Mouse (Mus musculus): ENCODE results near the gene Slc18b1.

The Slc18b1 gene

GRCm38 (mm10) chr10:23804665-23805064 lies 7.9 kb downstream of the Slc18b1 start:
- intact Hi-C loops (cut with DNase I) = no loop called here

- intact Hi-C loops (cut with DNase I) = no loop called here
These were observed 9.4 kb downstream of the Slc18b1 start for GRCm38 (mm10) chr10:23806201-23806600.

GRCm38 (mm10) chr10:23811635-23812437 lies 15.1 kb downstream of the Slc18b1 start:
- intact Hi-C loops (cut with DNase I) = loop anchor here (5.0 to 10.0 kb wide), 3 partner anchors 270 to 483 kb away; no protein-coding TSS in a partner anchor

GRCm38 (mm10) chr10:23812438-23812759 lies 15.6 kb downstream of the Slc18b1 start:
- intact Hi-C loops (cut with DNase I) = loop anchor here (5.0 to 10.0 kb wide), 3 partner anchors 270 to 482 kb away; no protein-coding TSS in a partner anchor

GRCm38 (mm10) chr10:23812852-23813766 lies 16.3 kb downstream of the Slc18b1 start:
- intact Hi-C loops (cut with DNase I) = loop anchor here (5.0 to 10.0 kb wide), 3 partner anchors 269 to 482 kb away; no protein-coding TSS in a partner anchor

GRCm38 (mm10) chr10:23815168-23815567 lies 18.4 kb downstream of the Slc18b1 start:
- intact Hi-C loops (cut with DNase I) = loop anchor here (2.0 to 10.0 kb wide), 2 partner anchors 164 to 480 kb away; no protein-coding TSS in a partner anchor

GRCm38 (mm10) chr10:23816241-23816640 lies 19.5 kb downstream of the Slc18b1 start:
- intact Hi-C loops (cut with DNase I) = loop anchor here (10.0 kb wide), 1 partner anchor 479 kb away; no protein-coding TSS in a partner anchor

- intact Hi-C loops (cut with DNase I) = no loop called here
These were observed 29.7 kb downstream of the Slc18b1 start for GRCm38 (mm10) chr10:23826516-23826915.

- intact Hi-C loops (cut with DNase I) = no loop called here
These were observed 39.5 kb downstream of the Slc18b1 start for GRCm38 (mm10) chr10:23836003-23836964.

GRCm38 (mm10) chr10:23837115-23837514 lies 40.3 kb downstream of the Slc18b1 start:
- intact Hi-C loops (cut with DNase I) = no loop called here

- intact Hi-C loops (cut with DNase I) = no loop called here
These were observed 42.1 kb downstream of the Slc18b1 start for GRCm38 (mm10) chr10:23838910-23839309.

- intact Hi-C loops (cut with DNase I) = no loop called here
These were observed 42.6 kb downstream of the Slc18b1 start for GRCm38 (mm10) chr10:23839368-23839767.

GRCm38 (mm10) chr10:23840496-23840895 lies 43.7 kb downstream of the Slc18b1 start:
- intact Hi-C loops (cut with DNase I) = no loop called here

- intact Hi-C loops (cut with DNase I) = no loop called here
These were observed 54.6 kb downstream of the Slc18b1 start, which contains the start of gene Vnn3 for GRCm38 (mm10) chr10:23851228-23851912. Gene Vnn3, plus strand, starts transcription at chr10:23851462.

GRCm38 (mm10) chr10:23852096-23852495 lies 55.3 kb downstream of the Slc18b1 start:
- intact Hi-C loops (cut with DNase I) = no loop called here

GRCm38 (mm10) chr10:23864362-23865312 lies 67.9 kb downstream of the Slc18b1 start:
- intact Hi-C loops (cut with DNase I) = no loop called here

All from adrenal gland (tissue).